Mouse (Mus musculus): ENCODE results near the gene Arhgap23. TPM values are rescaled to one million over a fixed set of nuclear protein-coding genes. Genes with fewer than 3 reads are reported as not detected.

Gene Arhgap23
- polyA plus RNA-seq, 1 experiment from 2014 or later = 4.0 TPM

GRCm38 (mm10) chr11:97536835-97537579 is 121.7 kb downstream of the Arhgap23 start:
- peak; percentile 70 for DNase-seq (ENCODE audit: low spot score)
- Histone ChIP-seq H3K9me3 (no peaks in the 10 kb centered on the region), H3K36me3 (0 out of 2 replicates have a peak, but pooled peaks cover 5% of the 10 kb centered on the region), H3K27me3 (ENCODE audit: insufficient read depth, poor library complexity, severe bottlenecking) (peaks cover 97% of the 10 kb centered on the region), H3K4me3 (peak overlapping the region; percentile 57), H3K27ac (peak overlapping the region; percentile 60), H3K4me1 (replicated peaks) (peaks cover 78% of the 10 kb centered on the region)
- WGBS = 2% methylated on average over 36 of the region's 36 CpGs

- Histone ChIP-seq H3K9me3 (no peaks in the 10 kb centered on the region), H3K4me1 (replicated peaks) (peaks cover 78% of the 10 kb centered on the region), H3K27ac (peak overlapping the region; percentile 60; the same call in 1 of the 2 replicates), H3K36me3 (peaks cover 8% of the 10 kb centered on the region; the same call in 1 of the 2 replicates), H3K27me3 (ENCODE audit: insufficient read depth, poor library complexity, severe bottlenecking) (peaks cover 97% of the 10 kb centered on the region), H3K4me3 (peak overlapping the region; percentile 57)
- WGBS = 19% methylated on average over 12 of the region's 12 CpGs
- DNase-seq (ENCODE audit: low spot score) = no peak
These were observed 122.3 kb downstream of the Arhgap23 start for GRCm38 (mm10) chr11:97537580-97538089.

- H3K4me1 ChIP-seq (replicated peaks) = peaks cover 73% of the 10 kb centered on the region
- no peak overlapping the region for H3K4me3 ChIP-seq
- H3K9me3 ChIP-seq = no peaks in the 10 kb centered on the region
- H3K36me3 ChIP-seq = peaks cover 4% of the 10 kb centered on the region; the same call in 1 of the 2 replicates
- H3K27ac ChIP-seq = no peak overlapping the region
- H3K27me3 ChIP-seq (ENCODE audit: insufficient read depth, poor library complexity, severe bottlenecking) = peaks cover 97% of the 10 kb centered on the region
- WGBS = 52% methylated on average over 5 of the region's 5 CpGs
- no peak for DNase-seq (ENCODE audit: low spot score)
These were observed 124.3 kb downstream of the Arhgap23 start for GRCm38 (mm10) chr11:97539622-97540021.

GRCm38 (mm10) chr11:97540136-97540535 is 124.8 kb downstream of the Arhgap23 start:
- WGBS = 66% methylated on average over 3 of the region's 3 CpGs
- Histone ChIP-seq H3K36me3 (peaks cover 4% of the 10 kb centered on the region; the same call in 1 of the 2 replicates), H3K4me3 (no peak overlapping the region), H3K9me3 (no peaks in the 10 kb centered on the region), H3K4me1 (replicated peaks) (peaks cover 69% of the 10 kb centered on the region), H3K27ac (no peak overlapping the region), H3K27me3 (ENCODE audit: insufficient read depth, poor library complexity, severe bottlenecking) (peaks cover 97% of the 10 kb centered on the region)
- DNase-seq (ENCODE audit: low spot score) = no peak

- Histone ChIP-seq H3K27ac (no peak overlapping the region), H3K9me3 (no peaks in the 10 kb centered on the region), H3K36me3 (peaks cover 4% of the 10 kb centered on the region; the same call in 1 of the 2 replicates), H3K27me3 (ENCODE audit: insufficient read depth, poor library complexity, severe bottlenecking) (peaks cover 97% of the 10 kb centered on the region), H3K4me1 (replicated peaks) (peaks cover 69% of the 10 kb centered on the region), H3K4me3 (no peak overlapping the region)
- WGBS = 70% methylated on average over 3 of the region's 3 CpGs
- DNase-seq (ENCODE audit: low spot score) = no peak
These were observed 125.3 kb downstream of the Arhgap23 start for GRCm38 (mm10) chr11:97540604-97541003.

- Histone ChIP-seq H3K4me1 (replicated peaks) (peaks cover 71% of the 10 kb centered on the region), H3K9me3 (no peaks in the 10 kb centered on the region), H3K4me3 (no peak overlapping the region), H3K27me3 (ENCODE audit: insufficient read depth, poor library complexity, severe bottlenecking) (peaks cover 97% of the 10 kb centered on the region), H3K36me3 (peaks cover 4% of the 10 kb centered on the region; the same call in 1 of the 2 replicates), H3K27ac (0 out of 2 replicates have a peak overlapping the region, but pooled peaks have one; percentile 30)
- no peak for DNase-seq (ENCODE audit: low spot score)
- 75% methylated on average over 22 of the region's 22 CpGs for WGBS
These were observed 127.1 kb downstream of the Arhgap23 start for GRCm38 (mm10) chr11:97542171-97543150.

GRCm38 (mm10) chr11:97543181-97543733 is 127.9 kb downstream of the Arhgap23 start:
- WGBS = 50% methylated on average over 12 of the region's 12 CpGs
- Histone ChIP-seq H3K27me3 (ENCODE audit: insufficient read depth, poor library complexity, severe bottlenecking) (peaks cover 97% of the 10 kb centered on the region), H3K27ac (0 out of 2 replicates have a peak overlapping the region, but pooled peaks have one; percentile 29), H3K4me1 (replicated peaks) (peaks cover 74% of the 10 kb centered on the region), H3K36me3 (peaks cover 4% of the 10 kb centered on the region; the same call in 1 of the 2 replicates), H3K4me3 (no peak overlapping the region), H3K9me3 (no peaks in the 10 kb centered on the region)
- no peak for DNase-seq (ENCODE audit: low spot score)

GRCm38 (mm10) chr11:97543883-97544282 is 128.6 kb downstream of the Arhgap23 start:
- Histone ChIP-seq H3K36me3 (peaks cover 4% of the 10 kb centered on the region; the same call in 1 of the 2 replicates), H3K4me3 (no peak overlapping the region), H3K9me3 (no peaks in the 10 kb centered on the region), H3K27ac (no peak overlapping the region), H3K4me1 (replicated peaks) (peaks cover 79% of the 10 kb centered on the region), H3K27me3 (ENCODE audit: insufficient read depth, poor library complexity, severe bottlenecking) (peaks cover 97% of the 10 kb centered on the region)
- WGBS = 82% methylated on average over 9 of the region's 9 CpGs
- DNase-seq (ENCODE audit: low spot score) = no peak

- Histone ChIP-seq H3K27ac (peak overlapping the region; percentile 83), H3K27me3 (ENCODE audit: insufficient read depth, poor library complexity, severe bottlenecking) (peaks cover 99% of the 10 kb centered on the region), H3K9me3 (no peaks in the 10 kb centered on the region), H3K36me3 (peaks cover 4% of the 10 kb centered on the region; the same call in 1 of the 2 replicates), H3K4me3 (peak overlapping the region; percentile 75), H3K4me1 (replicated peaks) (peaks cover 67% of the 10 kb centered on the region)
- DNase-seq (ENCODE audit: low spot score) = no peak
- 2% methylated on average over 26 of the region's 26 CpGs for WGBS
These were observed 130.7 kb downstream of the Arhgap23 start for GRCm38 (mm10) chr11:97545808-97546560.

- Histone ChIP-seq H3K36me3 (peaks cover 4% of the 10 kb centered on the region; the same call in 1 of the 2 replicates), H3K27ac (peak overlapping the region; percentile 83), H3K4me3 (peak overlapping the region; percentile 75), H3K27me3 (ENCODE audit: insufficient read depth, poor library complexity, severe bottlenecking) (peaks cover 100% of the 10 kb centered on the region), H3K4me1 (replicated peaks) (peaks cover 74% of the 10 kb centered on the region), H3K9me3 (no peaks in the 10 kb centered on the region)
- WGBS = 1% methylated on average over 73 of the region's 73 CpGs
- peak; percentile 74 for DNase-seq (ENCODE audit: low spot score)
These were observed 131.6 kb downstream of the Arhgap23 start for GRCm38 (mm10) chr11:97546804-97547411.

GRCm38 (mm10) chr11:97547957-97548706 is 132.8 kb downstream of the Arhgap23 start:
- no peaks in the 10 kb centered on the region for H3K36me3 ChIP-seq
- H3K4me1 ChIP-seq (replicated peaks) = peaks cover 74% of the 10 kb centered on the region
- DNase-seq (ENCODE audit: low spot score) = no peak
- no peak overlapping the region for H3K4me3 ChIP-seq
- H3K27ac ChIP-seq = 0 out of 2 replicates have a peak overlapping the region, but pooled peaks have one; percentile 83
- H3K27me3 ChIP-seq (ENCODE audit: insufficient read depth, poor library complexity, severe bottlenecking) = peaks cover 100% of the 10 kb centered on the region
- WGBS = 64% methylated on average over 12 of the region's 12 CpGs
- H3K9me3 ChIP-seq = no peaks in the 10 kb centered on the region
